Mouse (Mus musculus) midbrain, embryonic 12.5 days (tissue): ENCODE measurements around the gene Tmem8b. TPM values are rescaled to one million over a fixed set of nuclear protein-coding genes. Genes with fewer than 3 reads are reported as not detected.

Experiments
- ATAC-seq: fragments of 200-750 bp; cut with Nextera tagmentation; 2 replicates; pipeline ENCODE4 v1.8.0; 2017; ENCODE audit warnings: low read depth, moderate TSS enrichment, moderate library complexity; ENCODE audit not compliant: low FRiP score
- H3K27ac ChIP-seq: fragments of 300-500 bp; sonication (generic); replicated peaks from 2 replicates; pipeline ENCODE4 v1.5.1; 2016; ENCODE audit warnings: mild to moderate bottlenecking
- H3K27me3 ChIP-seq: fragments of 300-500 bp; sonication (generic); 2 replicates; pipeline ENCODE4 v1.6.1; 2016; ENCODE audit warnings: mild to moderate bottlenecking
- H3K36me3 ChIP-seq: fragments of 300-500 bp; sonication (generic); 2 replicates; pipeline ENCODE4 v1.6.1; 2016
- H3K4me1 ChIP-seq: fragments of 300-500 bp; sonication (generic); 2 replicates; pipeline ENCODE4 v1.6.1; 2016
- H3K4me2 ChIP-seq: fragments of 300-500 bp; sonication (generic); replicated peaks from 2 replicates; pipeline ENCODE4 v1.6.1; 2016; ENCODE audit warnings: mild to moderate bottlenecking, moderate library complexity
- H3K4me3 ChIP-seq: fragments of 300-500 bp; sonication (generic); 2 replicates; pipeline ENCODE4 v1.5.1; 2016; ENCODE audit warnings: mild to moderate bottlenecking
- H3K9ac ChIP-seq: fragments of 300-500 bp; sonication (generic); replicated peaks from 2 replicates; pipeline ENCODE4 v1.6.1; 2016; ENCODE audit warnings: mild to moderate bottlenecking, moderate library complexity
- H3K9me3 ChIP-seq: fragments of 300-500 bp; sonication (generic); 2 replicates; pipeline ENCODE4 v1.6.1; 2016; ENCODE audit warnings: mild to moderate bottlenecking
- WGBS: fragments of 180-500 bp; shearing (Covaris S2); methylation state at CpG from one replicate; pipeline ENCODE4 v1.1.7; 2016; 5-methylcytosine and 5-hydroxymethylcytosine counted together
- polyA plus RNA-seq: library from polyadenylated mRNA; unstranded; fragments of >200 nt; fragmentation: Nextera tagmentation; extraction: Ambion mirVana; gene quantifications from 2 replicates; pipeline ENCODE4 v1.2.1, GENCODE M21; 2016

Gene Tmem8b
- polyA plus RNA-seq, 1 experiment from 2014 or later = 11.9 TPM

DNA sequence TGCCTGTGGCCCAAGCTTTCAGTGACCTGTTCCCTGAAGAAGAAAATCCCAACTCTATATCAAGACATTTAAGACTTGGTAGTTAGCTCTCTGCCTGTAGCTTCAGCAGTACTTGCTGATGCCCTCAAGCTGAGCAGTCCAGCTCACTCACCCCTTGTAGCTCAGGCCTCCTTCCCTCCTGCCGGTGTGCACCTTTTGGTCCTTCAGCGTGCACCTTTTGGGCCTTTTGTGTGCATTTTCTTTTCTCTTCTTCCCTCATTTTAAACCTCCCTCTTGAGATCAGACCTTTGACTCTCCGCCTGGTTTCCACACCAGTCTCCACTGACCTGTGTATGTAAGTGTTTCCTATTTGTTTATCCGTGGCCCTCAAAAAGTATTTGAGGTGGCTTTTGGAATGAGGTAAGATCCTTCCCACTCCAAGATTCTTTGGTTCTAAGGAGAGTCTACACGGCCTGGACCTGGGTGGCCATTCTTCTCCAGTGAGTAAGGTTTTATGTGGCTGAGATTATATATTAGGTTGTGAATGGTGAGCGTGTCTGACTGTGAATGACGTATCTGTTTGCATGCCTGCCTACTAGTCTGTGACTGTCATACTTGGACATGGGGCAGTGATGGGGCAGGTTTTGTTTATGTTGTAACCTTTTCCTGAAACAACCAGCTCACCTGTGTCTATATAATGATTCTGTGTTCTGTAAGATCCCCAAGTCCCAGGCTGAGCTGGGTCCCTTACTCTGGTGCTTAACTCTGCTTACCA lies 34.0 kb upstream of the Tmem8b start:
- H3K27ac ChIP-seq = no peak overlapping the region
- H3K4me1 ChIP-seq = peaks cover 34% of the 10 kb centered on the region
- H3K9me3 ChIP-seq = no peaks in the 10 kb centered on the region
- 87% methylated on average over 7 of the region's 7 CpGs for WGBS
- peaks cover 16% of the 10 kb centered on the region for H3K27me3 ChIP-seq
- no peak overlapping the region for H3K4me2 ChIP-seq
- no peak overlapping the region for H3K4me3 ChIP-seq
- no peaks in the 10 kb centered on the region for H3K36me3 ChIP-seq
- no peak for ATAC-seq
- H3K9ac ChIP-seq = no peak overlapping the region

DNA sequence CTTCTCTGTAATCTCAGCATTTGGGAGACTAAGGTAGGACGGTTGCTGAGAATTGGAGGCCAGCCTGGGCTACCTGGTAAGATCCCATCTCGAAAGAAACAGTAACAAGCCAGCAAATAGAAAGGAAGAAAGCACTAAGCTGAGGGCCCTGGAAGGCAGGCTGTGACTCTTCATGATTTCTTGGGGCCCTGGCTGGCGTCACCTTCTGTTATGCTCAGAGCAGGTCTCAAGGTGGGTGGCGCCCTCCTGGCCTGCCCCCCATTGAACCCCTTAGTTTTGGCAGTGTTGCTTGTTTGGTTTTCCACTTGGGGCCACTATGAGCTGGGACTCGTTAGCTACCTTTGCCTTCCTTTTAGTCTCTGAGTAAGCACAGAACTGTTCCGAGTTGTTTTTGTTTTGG lies 32.0 kb upstream of the Tmem8b start:
- peaks cover 23% of the 10 kb centered on the region for H3K4me1 ChIP-seq
- WGBS = 79% methylated on average over 6 of the region's 6 CpGs
- H3K4me3 ChIP-seq = no peak overlapping the region
- H3K4me2 ChIP-seq = no peak overlapping the region
- H3K9me3 ChIP-seq = no peaks in the 10 kb centered on the region
- H3K9ac ChIP-seq = no peak overlapping the region
- peaks cover 16% of the 10 kb centered on the region for H3K27me3 ChIP-seq
- no peaks in the 10 kb centered on the region for H3K36me3 ChIP-seq
- no peak for ATAC-seq
- no peak overlapping the region for H3K27ac ChIP-seq

DNA sequence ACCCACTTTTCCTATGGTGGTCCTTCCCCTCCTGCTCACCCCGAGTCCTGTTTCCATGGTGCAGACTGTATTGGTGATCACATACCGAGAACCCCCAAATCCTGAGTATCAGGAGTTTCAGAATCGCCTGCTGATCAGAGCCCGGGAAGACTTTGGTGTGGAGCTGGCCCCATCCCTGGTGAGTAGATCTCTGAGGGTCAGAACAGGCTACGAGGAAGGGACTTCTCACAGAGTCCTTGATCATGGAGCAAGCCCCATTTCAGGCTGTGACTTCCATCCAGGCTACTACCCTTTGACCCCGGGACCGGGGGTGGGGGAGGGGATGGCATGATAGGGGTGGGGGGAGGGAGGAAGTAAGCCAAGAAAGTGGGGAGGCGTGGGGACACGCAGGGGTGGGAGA lies 28.7 kb upstream of the Tmem8b start:
- no peak for ATAC-seq
- Histone ChIP-seq H3K4me2 (no peak overlapping the region), H3K4me1 (peaks cover 1% of the 10 kb centered on the region; the same call in 1 of the 2 replicates), H3K9ac (no peak overlapping the region), H3K4me3 (no peak overlapping the region), H3K27ac (no peak overlapping the region), H3K36me3 (peaks cover 6% of the 10 kb centered on the region; the same call in 1 of the 2 replicates), H3K27me3 (no peaks in the 10 kb centered on the region), H3K9me3 (no peaks in the 10 kb centered on the region)
- WGBS = 68% methylated on average over 8 of the region's 9 CpGs

DNA sequence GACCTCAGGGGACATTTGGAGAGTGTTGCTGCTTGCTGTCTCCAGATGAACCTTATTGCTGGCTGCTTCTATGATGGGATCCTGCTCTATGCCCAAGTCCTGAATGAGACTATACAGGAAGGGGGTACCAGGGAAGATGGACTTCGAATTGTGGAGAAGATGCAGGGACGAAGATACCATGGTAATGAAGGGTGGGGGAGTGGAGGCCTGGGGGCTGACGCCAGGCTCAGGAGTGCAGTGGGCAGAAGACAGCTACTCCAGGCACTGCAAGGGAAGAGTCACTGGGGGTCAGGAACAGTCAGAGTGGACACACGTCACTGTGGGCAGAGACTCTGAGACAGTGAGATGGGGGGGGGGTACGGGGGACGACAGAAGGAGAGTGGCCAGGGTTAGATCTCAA lies 28.3 kb upstream of the Tmem8b start:
- no peak for ATAC-seq
- 78% methylated on average over 6 of the region's 6 CpGs for WGBS
- Histone ChIP-seq H3K9ac (no peak overlapping the region), H3K27ac (no peak overlapping the region), H3K4me2 (no peak overlapping the region), H3K4me3 (no peak overlapping the region), H3K36me3 (peaks cover 6% of the 10 kb centered on the region; the same call in 1 of the 2 replicates), H3K9me3 (no peaks in the 10 kb centered on the region), H3K27me3 (no peaks in the 10 kb centered on the region), H3K4me1 (no peaks in the 10 kb centered on the region)

DNA sequence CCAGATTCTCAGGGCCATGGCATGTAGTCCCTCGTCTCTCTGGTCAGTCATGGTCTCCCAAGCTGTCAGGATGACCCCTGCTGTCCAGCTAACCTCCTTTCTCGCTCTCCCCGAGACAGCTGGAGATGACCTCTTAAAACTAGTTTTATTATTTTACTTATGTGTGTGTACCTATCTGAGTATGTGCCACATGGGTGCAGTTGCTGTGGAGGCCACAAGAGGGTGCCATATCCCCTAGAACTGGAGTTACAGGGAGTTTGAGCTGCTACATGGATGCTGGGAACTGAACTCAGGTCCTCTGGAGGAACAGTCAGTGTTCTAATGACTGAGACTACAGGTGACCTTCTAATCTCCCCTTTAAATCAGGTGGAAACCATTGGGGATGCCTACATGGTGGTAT lies 19.0 kb upstream of the Tmem8b start:
- no peak overlapping the region for H3K27ac ChIP-seq
- peaks cover 9% of the 10 kb centered on the region for H3K4me1 ChIP-seq
- WGBS = 88% methylated on average over 3 of the region's 3 CpGs
- no peaks in the 10 kb centered on the region for H3K27me3 ChIP-seq
- H3K9ac ChIP-seq = no peak overlapping the region
- no peak for ATAC-seq
- H3K4me2 ChIP-seq = no peak overlapping the region
- H3K36me3 ChIP-seq = peaks cover 22% of the 10 kb centered on the region
- H3K4me3 ChIP-seq = no peak overlapping the region
- H3K9me3 ChIP-seq = 0 out of 2 replicates have a peak, but pooled peaks cover 5% of the 10 kb centered on the region

DNA sequence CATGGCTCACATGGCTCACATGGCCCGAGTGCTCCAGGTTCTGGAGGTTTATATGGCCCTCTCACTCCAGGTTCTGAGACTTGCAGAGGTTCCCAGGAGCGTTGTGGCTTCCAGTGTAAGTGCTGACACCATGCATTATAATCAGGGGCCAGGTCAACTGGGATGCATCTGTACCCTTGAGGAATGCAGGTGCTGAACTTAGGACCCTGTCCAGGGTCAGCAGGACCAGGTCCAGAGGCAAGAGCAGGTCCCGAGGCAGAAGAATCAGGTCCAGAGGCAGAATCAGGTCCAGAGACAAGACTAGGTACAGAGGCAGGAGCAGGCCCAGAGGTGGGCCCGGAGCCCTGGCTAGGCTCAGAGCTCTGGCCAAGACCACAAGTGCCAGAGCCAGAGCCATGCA lies 16.0 kb upstream of the Tmem8b start:
- ATAC-seq = no peak
- Histone ChIP-seq H3K4me2 (peak overlapping the region; percentile 46), H3K4me1 (peaks cover 16% of the 10 kb centered on the region), H3K9ac (no peak overlapping the region), H3K27me3 (no peaks in the 10 kb centered on the region), H3K27ac (no peak overlapping the region), H3K4me3 (peak overlapping the region; percentile 34; the same call in 1 of the 2 replicates), H3K36me3 (peaks cover 22% of the 10 kb centered on the region), H3K9me3 (0 out of 2 replicates have a peak, but pooled peaks cover 5% of the 10 kb centered on the region)
- WGBS = 85% methylated on average over 4 of the region's 4 CpGs

DNA sequence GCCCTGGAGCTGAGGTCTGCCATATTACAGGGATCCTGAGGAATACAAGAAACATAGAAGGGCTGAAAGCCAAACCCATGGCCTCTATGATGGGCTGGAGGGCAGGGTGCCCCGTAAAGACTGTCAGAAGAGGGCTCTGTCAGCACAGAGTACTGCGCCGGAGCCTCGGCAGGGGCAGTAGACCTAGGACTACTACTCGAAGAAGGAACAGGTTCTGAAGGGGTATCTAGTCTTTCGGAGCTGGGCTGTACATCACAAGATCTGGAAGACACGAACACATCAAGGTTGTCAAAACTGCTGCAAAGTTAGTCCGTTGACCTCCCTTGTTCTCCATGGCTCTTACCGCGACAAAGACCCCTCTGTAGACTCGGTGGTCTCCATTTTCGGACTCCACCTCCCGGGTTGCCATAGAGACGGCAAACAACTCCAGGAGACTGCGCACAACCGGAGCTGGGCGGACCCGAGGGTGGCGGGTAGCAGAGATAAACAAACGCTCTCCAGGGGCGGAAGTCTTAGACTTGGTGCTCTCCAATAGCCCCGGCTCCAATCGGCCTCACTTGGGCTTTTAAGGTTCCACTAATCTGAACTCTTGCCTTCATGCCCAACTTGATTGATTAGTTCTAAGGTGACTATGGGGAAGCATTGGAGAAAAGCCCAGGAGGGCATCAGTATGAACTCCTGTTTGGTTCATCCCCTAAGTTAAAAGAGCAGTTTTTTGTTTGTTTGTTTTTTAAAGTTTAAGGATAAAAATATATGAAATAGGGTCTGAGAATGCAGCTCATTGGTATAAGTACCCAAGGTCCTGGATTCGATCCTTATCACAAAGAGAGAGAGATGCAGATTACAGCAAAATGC lies 15.4 kb upstream of the Tmem8b start, which contains the start of gene Spag8:
Spag8 (minus strand) TSS at position 434 of the 855 bp plus-strand sequence.
- peak within 1 kb of the TSS; percentile 34 for H3K4me3 ChIP-seq
- peaks cover 22% of the 10 kb centered on the region for H3K36me3 ChIP-seq
- no peak within 1 kb of the TSS for H3K9ac ChIP-seq
- H3K27ac ChIP-seq = 0 out of 2 replicates have a peak within 1 kb of the TSS, but pooled peaks have one; percentile 22
- peak within 1 kb of the TSS; percentile 46 for H3K4me2 ChIP-seq
- peaks cover 16% of the 10 kb centered on the region for H3K4me1 ChIP-seq
- WGBS = 15% methylated on average over 24 of the region's 24 CpGs
- H3K27me3 ChIP-seq = no peaks in the 10 kb centered on the region; the same call in 1 of the 2 replicates
- no peak for ATAC-seq
- 0 out of 2 replicates have a peak, but pooled peaks cover 5% of the 10 kb centered on the region for H3K9me3 ChIP-seq

DNA sequence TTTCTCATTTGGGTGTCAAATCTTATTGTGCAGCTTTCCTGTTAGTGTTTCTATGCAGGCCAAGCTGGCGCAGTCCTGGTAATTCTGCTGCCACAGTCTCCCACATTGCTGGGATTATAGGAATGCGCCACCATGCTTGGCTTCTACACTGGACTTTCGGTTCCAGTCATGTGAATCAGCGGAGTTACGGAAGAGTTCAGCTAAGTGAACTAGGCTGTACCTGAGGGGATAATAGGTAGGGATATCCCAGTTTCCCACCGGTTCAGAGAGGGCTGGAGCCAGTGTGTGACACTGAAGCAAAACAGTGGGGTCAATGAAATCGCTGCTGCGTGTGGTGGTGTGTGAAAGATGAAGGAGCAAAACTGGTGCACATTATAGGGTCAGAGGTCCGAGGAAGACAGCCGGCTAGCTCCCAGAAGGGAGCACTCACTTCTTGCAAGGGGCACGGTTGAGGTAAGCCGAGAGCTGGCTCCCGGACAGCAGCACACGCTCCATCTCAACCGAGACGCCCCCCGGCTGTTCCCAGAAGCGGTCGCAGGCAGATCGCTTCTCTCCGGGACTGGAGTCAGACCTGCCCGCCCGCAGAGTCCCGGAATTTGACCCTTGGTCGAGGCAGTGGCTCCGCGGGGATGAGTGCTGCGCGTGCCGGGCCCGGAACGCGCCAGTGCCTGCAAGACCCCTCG lies 13.0 kb upstream of the Tmem8b start:
- ATAC-seq = peak; percentile 64; the same call in 1 of the 2 replicates
- peak overlapping the region; percentile 78 for H3K4me3 ChIP-seq
- H3K36me3 ChIP-seq = peaks cover 7% of the 10 kb centered on the region; the same call in 1 of the 2 replicates
- peaks cover 16% of the 10 kb centered on the region for H3K4me1 ChIP-seq
- peak overlapping the region; percentile 69 for H3K9ac ChIP-seq
- H3K9me3 ChIP-seq = no peaks in the 10 kb centered on the region
- 5% methylated on average over 34 of the region's 34 CpGs for WGBS
- peak overlapping the region; percentile 85 for H3K4me2 ChIP-seq
- H3K27ac ChIP-seq = peak overlapping the region; percentile 86
- H3K27me3 ChIP-seq = no peaks in the 10 kb centered on the region; the same call in 1 of the 2 replicates

DNA sequence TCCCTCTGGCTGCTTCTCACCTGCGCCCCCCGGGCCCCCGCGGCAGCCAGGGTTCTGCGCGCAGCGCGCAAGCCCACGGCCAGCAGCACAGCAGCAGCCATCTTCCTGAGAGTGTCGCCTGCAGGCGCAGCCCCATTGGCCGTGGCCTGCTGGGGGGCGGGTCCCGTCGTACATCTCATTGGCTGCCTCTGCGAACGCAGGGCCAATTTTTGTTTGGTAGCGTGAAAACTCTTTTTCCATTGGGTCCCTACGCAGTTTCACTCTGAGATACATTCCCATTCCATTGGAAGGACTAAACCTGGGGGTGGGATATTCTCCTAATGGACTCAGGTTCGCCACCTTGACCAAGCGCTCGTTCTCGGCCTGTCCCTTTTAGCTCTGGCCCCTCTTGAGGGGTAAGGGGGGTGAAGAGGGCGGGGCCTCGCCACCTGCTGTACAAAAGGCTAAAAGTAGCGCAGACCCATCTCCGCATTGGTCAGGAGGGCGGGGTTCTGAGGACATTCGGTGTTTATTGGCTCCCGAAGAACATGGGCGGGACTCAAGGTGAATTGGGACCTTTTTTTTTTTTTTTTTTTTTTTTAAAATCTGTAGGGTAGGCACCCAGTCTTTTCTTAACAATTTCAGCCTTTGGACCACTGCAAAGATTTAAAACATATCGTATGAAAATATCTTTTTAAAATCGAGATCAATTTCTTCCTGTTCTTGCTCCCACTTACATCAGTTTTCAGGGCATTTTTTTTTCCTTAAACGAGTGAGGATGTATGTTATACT lies 12.2 kb upstream of the Tmem8b start, which contains the start of gene Hint2:
Hint2 (minus strand) TSS at position 128 of the 771 bp plus-strand sequence.
- H3K9ac ChIP-seq = peak within 1 kb of the TSS; percentile 69
- peaks cover 16% of the 10 kb centered on the region for H3K4me1 ChIP-seq
- 1% methylated on average over 29 of the region's 34 CpGs for WGBS
- peaks cover 6% of the 10 kb centered on the region for H3K27me3 ChIP-seq
- peak within 1 kb of the TSS; percentile 78 for H3K4me3 ChIP-seq
- peak; percentile 99 for ATAC-seq
- peak within 1 kb of the TSS; percentile 85 for H3K4me2 ChIP-seq
- no peaks in the 10 kb centered on the region for H3K9me3 ChIP-seq
- H3K36me3 ChIP-seq = peaks cover 2% of the 10 kb centered on the region; the same call in 1 of the 2 replicates
- H3K27ac ChIP-seq = peak within 1 kb of the TSS; percentile 86

DNA sequence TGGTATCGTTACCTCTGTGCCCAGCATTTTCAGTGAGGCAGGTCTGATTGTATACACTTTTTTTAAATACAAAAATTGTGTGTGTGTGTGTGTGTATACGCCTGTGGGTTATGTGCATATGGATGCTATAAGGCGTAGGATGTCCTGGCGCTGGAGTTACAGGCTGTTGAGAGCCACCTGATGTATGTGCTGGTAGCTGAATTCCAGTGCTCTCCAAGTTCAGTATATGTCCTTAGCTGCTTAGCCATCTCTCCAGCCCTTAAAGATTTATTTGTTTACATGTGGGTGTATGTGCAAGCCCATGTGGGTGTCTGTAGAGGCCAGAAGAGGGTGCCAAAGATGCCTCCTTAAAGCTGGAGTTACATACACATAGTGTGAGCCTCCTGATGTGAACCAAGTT lies 11.6 kb upstream of the Tmem8b start:
- Histone ChIP-seq H3K9ac (no peak overlapping the region), H3K27ac (no peak overlapping the region), H3K9me3 (no peaks in the 10 kb centered on the region), H3K4me2 (peak overlapping the region; percentile 85), H3K27me3 (peaks cover 12% of the 10 kb centered on the region), H3K4me1 (peaks cover 16% of the 10 kb centered on the region), H3K36me3 (no peaks in the 10 kb centered on the region), H3K4me3 (peak overlapping the region; percentile 78)
- ATAC-seq = no peak
- WGBS = 63% methylated on average over 4 of the region's 4 CpGs

DNA sequence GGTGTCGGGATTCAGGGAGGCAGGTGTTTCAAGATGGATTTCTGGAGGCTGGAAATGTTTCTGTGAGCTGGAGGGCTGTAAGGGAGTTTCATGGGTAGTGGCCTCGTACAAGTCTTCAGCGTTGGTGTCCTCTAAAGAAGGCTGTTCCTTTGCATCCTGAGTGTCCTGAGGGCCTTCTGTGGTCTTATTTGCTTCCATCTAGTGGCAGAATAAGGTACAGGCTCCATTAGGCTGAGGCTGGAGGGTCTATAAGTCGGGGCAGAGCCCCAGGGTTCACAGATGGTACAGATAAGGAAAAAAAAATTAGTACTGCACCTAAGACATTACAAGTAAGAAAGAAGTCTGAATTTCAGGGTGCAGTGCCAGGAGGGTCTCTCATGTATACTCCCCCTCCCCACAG lies 2.4 kb upstream of the Tmem8b start:
- 28% methylated on average over 4 of the region's 4 CpGs for WGBS
- ATAC-seq = no peak
- no peaks in the 10 kb centered on the region for H3K36me3 ChIP-seq
- no peak overlapping the region for H3K27ac ChIP-seq
- H3K4me3 ChIP-seq = no peak overlapping the region
- peaks cover 53% of the 10 kb centered on the region for H3K27me3 ChIP-seq
- peaks cover 24% of the 10 kb centered on the region for H3K4me1 ChIP-seq
- no peaks in the 10 kb centered on the region for H3K9me3 ChIP-seq
- H3K9ac ChIP-seq = no peak overlapping the region
- no peak overlapping the region for H3K4me2 ChIP-seq
